Mouse (Mus musculus) frontal cortex, postnatal 14 days (tissue): ENCODE data around the gene Tulp2.
"Not testable (repeated sequence)": the region's sequence is repeated elsewhere in the genome, so short reads cannot be mapped to it uniquely, and the experiment has no call there.

Source experiments
- DNase-seq, 2 experiments: peaks; one replicate each; pipeline ENCODE4 v3.0.0; 2022; ENCODE audit warnings: low spot score in 2 of 2

The Tulp2 gene

GRCm38 (mm10) chr7:45486761-45487415 lies 5.2 kb downstream of the Tulp2 start, which contains the start of gene Gm45808:
Gene Gm45808 (minus strand): TSS chr7:45486811.
- DNase-seq, result no peak

DNA sequence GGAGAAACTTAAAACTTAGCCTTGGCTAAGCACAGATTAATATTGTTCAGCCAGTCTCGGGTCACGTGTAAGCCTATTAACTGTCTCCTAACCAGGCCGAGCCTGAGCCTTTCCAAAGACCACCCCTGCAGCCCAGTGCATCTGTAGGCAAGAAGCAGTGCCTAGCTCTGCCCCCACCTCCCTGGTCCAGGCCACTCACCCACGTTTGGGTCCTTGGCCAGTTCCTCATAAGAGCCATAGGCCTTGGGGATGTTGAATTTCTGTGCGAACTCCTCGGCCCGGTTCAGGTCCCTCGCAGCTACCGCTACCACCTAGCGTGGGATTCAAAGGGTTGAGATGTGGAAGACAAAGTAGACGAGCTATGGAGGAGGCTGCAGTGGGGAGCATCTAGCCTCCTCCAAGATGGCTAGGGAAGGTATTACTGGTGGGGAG lies 6.2 kb downstream of the Tulp2 start:
- DNase-seq, result no peak

DNA sequence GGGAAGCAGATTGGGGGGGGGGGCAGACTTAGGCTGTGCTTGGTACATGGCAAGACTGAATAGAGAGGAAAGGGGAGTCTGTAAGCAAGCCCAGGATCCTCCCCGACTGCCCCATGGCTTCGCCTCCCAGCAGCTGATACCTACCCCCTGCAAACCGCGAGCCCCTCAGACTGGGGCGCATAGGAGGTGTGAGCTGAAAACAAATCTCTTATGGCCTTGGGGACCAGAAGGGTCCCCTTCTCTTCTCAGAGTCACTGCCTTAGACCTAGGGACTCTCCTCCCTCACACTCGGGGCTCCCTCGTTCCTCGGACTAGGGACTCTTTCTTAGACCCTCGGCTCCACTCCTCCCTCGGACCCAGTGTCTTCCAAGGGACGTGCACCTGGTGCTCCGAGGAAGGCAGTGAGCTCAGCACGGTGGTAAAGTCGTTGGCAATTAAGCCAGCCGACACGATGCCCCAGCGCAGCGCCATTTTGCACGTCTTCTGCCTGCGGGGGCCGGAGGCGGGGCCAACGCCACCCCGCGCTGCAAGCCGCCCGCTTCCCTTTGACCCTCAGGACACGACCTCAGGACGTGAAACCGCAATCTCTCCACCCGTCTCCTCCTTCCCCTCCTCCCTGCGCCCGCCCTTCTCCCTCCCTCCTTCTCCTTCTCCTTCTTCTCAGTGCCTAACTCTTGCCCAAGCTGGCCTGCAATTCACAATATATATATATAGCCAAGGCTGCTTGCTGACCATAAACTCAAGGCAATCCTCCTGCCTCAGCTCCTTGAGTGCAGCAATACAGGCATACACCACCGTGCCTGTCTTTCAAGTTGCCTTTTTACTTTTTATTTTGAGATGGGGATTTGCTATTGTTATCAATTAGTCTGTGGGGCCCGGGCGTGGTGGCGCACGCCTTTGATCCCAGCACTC lies 6.9 kb downstream of the Tulp2 start, which contains the start of gene Dhdh:
Gene Dhdh, minus strand, starts transcription at position 513 of the 912 bp plus-strand sequence.
- DNase-seq, result peak in 1 of 2 experiments; percentile 44

- no peak for DNase-seq
These were observed 7.9 kb downstream of the Tulp2 start for GRCm38 (mm10) chr7:45489578-45489977.

DNA sequence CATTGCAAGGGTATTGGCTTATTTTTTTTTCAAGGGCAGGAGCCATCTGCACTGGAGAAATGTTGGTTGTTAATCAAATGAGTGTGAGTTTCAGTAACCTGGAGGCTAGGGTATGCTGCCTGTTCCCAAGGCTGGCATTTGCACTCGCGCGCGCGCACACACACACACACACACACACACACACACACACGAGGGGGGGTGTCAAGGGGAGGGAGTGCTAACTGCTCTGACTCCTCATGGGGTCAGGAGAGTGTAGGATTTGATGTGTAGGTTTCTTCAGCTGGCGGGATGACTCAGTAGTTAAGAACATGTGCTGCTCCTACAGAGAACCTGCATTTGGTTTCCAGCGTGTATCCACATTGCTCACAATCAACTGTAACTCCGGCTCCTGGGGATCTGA lies 9.1 kb downstream of the Tulp2 start:
- DNase-seq, result no peak

DNA sequence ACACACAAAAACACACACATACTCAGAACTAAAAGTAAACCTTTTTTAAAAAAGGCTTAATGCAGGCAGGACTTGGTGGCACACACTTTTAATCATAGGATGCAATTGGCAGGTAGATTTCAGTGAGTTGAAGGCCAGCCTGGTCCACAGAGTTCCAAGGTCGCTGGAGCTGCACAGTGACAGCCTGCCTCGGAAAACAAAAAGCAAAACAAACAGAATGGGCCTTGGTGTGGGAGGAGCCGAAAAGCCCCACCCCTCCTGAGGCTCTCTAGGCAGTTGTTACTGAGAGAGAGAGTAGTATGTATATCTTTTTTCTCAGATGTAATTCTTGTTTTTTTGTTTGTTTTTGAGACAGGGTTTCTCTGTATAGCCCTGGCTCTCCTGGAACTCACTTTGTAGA lies 9.6 kb downstream of the Tulp2 start:
- no peak for DNase-seq

DNA sequence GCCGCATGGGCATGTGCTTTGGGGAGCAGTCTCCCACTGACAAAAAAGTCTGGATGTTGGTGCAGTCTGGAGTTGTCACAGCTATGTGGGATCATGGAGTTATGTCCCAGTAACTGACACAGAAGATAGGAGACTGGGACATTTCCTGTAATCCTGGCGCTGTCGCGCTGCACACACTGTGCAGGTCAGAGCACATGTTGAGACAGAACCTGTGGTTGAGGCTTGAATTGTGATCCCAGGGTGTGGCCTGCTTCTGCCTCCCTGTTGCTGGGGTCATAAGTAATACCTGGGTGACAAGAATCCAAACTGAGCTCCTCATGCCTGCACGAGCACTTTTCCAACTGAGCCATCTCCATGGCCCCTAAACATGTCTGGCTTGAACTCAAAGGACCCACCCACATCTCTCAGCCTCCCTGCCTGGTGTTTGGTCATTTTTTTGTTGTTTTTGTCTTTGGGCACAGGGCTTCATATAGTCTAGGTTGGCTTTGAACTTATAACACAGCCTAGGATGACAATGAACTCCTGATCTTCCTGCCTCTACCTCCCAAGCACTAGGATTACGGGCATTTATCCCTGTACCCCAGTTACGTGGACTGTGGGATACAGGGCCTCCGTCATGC lies 10.7 kb downstream of the Tulp2 start:
- DNase-seq, result no peak

DNA sequence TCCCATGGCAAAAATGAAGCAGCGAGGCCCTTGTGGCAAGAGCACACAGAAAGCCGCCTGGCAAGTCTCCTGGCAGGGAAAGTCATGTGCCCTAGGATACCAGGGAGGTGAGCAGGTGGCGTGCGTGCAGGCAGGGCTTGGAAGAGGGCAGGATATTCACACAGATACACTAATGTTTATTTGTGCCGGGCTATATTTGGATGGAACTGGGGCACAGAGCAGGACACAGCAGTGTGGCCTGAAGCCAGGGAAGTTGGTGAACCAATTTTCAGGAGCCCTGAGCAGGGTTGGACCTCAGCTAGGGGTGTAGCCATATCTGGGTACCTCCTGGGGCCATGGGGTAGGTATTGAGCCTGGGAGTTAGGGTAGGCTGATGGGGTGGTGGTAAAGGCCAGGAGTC lies 11.3 kb downstream of the Tulp2 start:
- DNase-seq, result no peak

- no peak for DNase-seq
These were observed 12.9 kb downstream of the Tulp2 start for GRCm38 (mm10) chr7:45494548-45494947.

DNA sequence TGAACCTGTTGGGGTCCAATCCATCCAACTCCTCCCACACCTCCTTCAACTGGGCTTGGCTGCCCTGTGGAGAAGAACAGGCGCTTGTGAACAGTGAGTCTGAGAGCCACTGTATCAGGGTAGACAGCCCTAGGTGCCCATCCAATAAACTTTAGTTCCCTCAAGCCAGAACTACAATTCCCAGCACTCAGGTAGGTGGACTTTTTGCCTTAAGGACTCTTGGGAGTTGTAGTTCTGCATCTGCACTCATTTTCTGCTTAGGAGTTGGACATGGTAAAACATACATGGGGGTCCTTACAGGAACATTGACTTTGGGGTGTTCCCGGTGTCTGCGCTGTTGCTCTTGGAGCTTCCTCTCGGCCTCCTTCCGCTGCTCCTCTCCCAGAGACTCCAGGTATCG lies 16.8 kb downstream of the Tulp2 start:
- DNase-seq, result no peak

DNA sequence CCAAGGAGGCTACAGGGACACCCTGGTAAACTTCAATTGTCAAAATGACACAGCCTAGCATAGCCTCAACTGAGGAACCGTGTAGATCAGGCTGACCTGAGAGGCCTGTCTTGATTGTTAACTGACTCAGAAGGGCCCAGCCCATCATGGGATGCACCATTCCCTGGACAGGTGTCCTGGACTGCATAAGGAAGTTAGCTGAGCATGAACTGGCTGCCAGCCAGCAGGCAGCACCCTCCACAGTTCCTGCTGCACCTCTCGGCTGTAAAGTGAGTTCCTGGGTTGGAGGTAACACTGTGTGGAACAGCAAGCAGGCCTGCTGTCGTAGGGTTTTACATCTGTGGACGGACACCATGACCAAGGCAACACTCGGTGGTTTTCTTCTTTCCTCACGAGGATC lies 25.9 kb downstream of the Tulp2 start:
- no peak for DNase-seq

DNA sequence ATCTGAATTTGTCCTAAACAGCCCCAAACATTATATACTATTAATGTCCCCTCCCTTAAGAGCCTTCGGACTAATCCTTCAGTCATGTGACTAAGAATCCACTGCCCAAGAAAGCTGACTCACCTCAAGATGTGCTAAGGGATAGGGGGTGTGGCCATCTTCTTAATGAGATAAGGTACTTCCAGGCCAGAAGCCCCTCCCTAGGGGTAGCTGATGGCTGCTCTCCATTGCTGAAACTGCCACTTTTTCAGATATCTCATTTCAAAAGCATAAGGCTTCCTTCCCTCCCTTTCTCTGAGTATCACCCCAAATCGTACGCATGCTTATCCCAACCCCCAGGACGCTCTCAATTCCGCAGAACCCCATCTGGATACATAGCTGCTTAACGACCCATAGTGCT lies 26.9 kb downstream of the Tulp2 start:
- DNase-seq, result no peak

DNA sequence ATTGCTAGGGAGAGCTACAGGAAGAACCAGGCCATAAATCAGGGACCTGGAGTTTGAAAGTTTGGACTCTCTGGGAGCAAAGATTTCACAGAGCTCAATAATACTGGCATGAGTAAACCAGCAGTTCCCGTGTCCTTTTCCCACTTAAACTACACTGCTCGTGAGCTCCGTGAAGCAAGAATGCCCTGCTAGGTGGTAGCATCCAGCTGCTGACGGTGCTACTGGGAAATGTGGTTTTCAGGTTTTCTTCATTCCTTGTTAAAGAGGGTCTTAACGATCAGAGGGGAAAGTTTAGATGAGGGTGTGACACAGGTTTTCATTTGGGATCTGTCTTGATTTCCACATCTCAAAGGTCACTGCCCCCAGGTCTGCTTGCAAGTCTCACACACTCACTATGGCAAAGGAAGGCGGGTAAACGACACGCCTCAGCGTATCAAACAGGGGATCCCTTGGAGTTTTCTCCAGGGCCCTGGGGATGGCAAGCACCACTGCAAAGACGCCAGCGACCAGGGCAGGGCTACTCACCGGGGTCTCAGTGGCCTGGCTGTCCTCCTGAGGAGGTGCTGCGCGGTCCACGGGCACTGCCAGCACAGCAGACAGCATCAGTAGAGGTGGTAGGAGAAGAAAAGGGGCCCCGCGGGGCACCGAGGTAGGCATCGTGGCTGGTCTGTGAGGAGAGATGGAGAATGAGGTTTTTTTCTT lies 27.7 kb downstream of the Tulp2 start:
- DNase-seq, result no peak

- peak; percentile 83 to 86 for DNase-seq
These were observed 28.5 kb downstream of the Tulp2 start, which contains the start of gene Nucb1 for GRCm38 (mm10) chr7:45509912-45510787. Gene Nucb1 (minus strand): TSS chr7:45510406.

GRCm38 (mm10) chr7:45514411-45514810 lies 32.7 kb downstream of the Tulp2 start:
- DNase-seq, result no peak

DNA sequence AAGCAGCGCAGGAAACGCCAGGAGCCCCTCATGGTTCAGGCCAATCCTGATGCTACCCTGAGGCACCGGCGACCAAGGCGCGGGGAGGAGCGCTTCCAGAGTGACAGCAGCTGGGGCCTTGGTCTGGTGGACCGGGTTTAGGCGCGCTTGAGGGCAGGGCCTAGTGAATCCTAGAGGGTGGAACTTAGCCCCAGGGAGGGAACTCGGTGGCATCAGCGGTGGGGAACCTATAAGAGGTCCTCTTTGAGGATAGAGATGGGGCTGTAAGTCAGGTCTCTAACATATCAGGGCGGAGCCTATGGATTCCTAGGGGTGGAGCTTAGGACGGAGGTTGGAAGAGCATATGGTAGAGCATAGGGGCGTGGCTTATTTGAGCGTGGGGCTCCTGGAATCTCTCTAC lies 33.8 kb downstream of the Tulp2 start:
- no peak for DNase-seq

DNA sequence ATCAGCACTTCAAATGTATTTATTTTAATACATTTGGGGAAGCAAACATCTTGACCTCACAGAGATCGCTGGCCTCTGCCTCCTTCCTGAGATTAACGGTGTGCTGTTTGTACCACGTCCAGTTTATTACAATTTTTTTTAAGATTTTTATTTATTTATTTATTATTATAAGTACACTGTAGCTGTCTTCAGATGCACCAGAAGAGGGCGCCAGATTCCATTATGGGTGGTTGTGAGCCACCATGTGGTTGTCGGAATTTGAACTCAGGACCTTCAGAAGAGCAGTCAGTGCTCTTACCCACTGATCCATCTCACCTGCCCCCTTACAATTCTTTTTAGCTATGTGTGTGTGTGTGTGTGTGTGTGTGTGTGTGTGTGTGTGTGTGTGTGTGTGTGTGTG lies 35.2 kb downstream of the Tulp2 start:
- not testable (repeated sequence) for DNase-seq

DNA sequence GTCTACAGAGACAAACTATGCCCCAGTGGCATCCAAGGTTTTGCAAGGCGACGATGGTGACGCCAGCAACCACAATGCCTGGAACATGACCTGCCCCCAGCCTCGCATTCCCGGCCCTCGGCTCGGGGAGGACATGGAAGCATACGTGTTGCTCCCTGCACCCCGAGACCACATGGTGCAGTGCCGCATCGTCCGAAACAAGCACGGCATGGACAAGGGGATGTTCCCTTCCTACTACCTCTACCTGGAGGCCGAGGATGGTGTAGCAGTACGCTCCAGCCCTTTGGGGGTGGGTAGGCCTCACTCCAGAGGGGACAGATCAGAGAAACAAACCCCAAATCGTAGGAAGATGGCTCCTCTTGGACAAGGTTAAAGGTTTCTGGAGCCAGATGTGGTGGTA lies 36.9 kb downstream of the Tulp2 start:
- DNase-seq, result no peak

GRCm38 (mm10) chr7:45519345-45520120 lies 37.9 kb downstream of the Tulp2 start:
- no peak for DNase-seq

DNA sequence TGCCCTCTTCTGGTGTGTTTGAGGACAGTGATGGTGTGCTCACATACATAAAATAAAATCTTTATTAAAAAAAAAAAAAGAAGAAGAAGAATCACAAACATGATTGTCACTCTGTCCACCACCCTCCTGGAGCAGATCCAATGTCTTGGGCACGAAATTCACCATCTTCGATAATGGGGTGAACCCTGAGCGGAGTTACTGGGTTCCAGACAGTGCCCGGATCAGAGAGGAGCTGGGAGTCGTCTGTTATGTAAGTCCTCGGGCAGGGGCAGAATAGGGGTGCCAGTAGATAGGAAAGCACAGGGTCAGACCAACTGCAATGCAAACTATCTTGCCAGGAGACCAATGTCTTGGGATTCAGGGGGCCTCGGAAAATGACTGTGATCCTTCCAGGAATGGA lies 38.9 kb downstream of the Tulp2 start:
- DNase-seq, result no peak
